Mouse (Mus musculus): ENCODE data around the gene Dcbld2. TPM values are rescaled to one million over a fixed set of nuclear protein-coding genes. Genes with fewer than 3 reads are reported as not detected.
"Not testable (repeated sequence)": the region's sequence is repeated elsewhere in the genome, so short reads cannot be mapped to it uniquely, and the experiment has no call there.

Gene Dcbld2
- total and polyA plus RNA-seq, 3 experiments, result 2.2 to 3.7 (median 3.3) TPM

DNA sequence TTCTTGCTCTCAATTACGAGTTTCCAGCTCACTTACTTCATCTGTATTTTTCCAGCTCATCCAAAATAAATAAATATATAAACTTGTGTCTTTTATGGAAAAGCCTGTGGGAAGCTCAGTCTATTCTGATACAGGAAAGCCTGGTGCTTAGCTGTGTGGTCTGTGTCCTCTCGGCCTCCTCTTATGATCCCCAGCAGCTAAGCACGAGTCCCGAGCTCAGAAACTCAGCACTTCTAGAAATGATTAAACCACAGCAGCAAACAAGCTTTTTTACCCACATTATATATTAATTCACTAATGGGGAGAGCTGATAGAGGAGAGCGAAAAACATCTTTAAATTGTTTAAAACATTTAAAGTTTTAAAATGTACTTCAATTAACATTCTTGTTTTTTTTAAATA lies 48.2 kb downstream of the Dcbld2 start:
- Histone ChIP-seq H3K9ac (ENCODE audit: insufficient read depth, low read depth) (no peak overlapping the region), H3K9me3 (replicated peaks; ENCODE audit: low read length) (no peaks in the 10 kb centered on the region), H3K4me1 (ENCODE audit: control insufficient read depth in 1 of 2, insufficient read depth in 2 of 2) (peaks cover 0 to 11% of the 10 kb centered on the region in 2 experiments; a peak in 2 of 4 replicates), H3K4me2 (ENCODE audit: insufficient read depth, low read depth, poor library complexity, severe bottlenecking) (no peak overlapping the region), H3K27me3 (replicated peaks) (no peaks in the 10 kb centered on the region), H3K36me3 (replicated peaks in 1 of 2; ENCODE audit: control insufficient read depth in 1 of 2, insufficient read depth in 1 of 2, low read length in 1 of 2) (peaks cover 0 to 11% of the 10 kb centered on the region in 2 experiments), H3K27ac (ENCODE audit: insufficient read depth, low read depth) (no peak overlapping the region), H3K4me3 (replicated peaks in 1 of 3; ENCODE audit: low read depth in 2 of 3, low read length in 2 of 3, poor library complexity in 1 of 3) (no peak overlapping the region), H3K79me2 (replicated peaks; ENCODE audit: control insufficient read depth, extremely low read depth, insufficient read depth, poor library complexity, severe bottlenecking) (no peaks in the 10 kb centered on the region)
- in situ Hi-C loops (cut with MboI; ENCODE audit: low pct_ligation_motif_present, low pct_unique_long_range_greater_than_20kb, low sequenced_read_pairs) (loop anchor here (5.0 to 10.0 kb wide), 2 partner anchors 56 to 948 kb away; partner anchors contain the start of gene Gabrr3), dilution Hi-C loops (cut with MboI; ENCODE audit: extremely low pct_ligation_motif_present, extremely low pct_unique_long_range_greater_than_20kb, low sequenced_read_pairs) (no loop called here)
- DNase-seq (ENCODE audit: extremely low read depth), result no peak
- TF ChIP-seq TBP (conservative IDR thresholded peaks at IDR 0.05; ENCODE audit: low read depth, low read length) (no peak), TCF12 (IDR thresholded peaks at IDR 0.05; ENCODE audit: low read depth, low read length) (no peak), SMC3 (IDR thresholded peaks at IDR 0.05; ENCODE audit: low read depth, low read length) (no peak), RAD21 (IDR thresholded peaks at IDR 0.05; ENCODE audit: low read depth, low read length) (no peak), ZC3H11A (IDR thresholded peaks at IDR 0.05; ENCODE audit: low read depth, low read length) (no peak), USF2 (conservative IDR thresholded peaks at IDR 0.05; ENCODE audit: low read depth, low read length) (no peak), UBTF (IDR thresholded peaks at IDR 0.05; ENCODE audit: low read depth, low read length) (no peak), GABPA (IDR thresholded peaks at IDR 0.05; ENCODE audit: insufficient replicate concordance, low read depth, low read length) (no peak), MAZ (IDR thresholded peaks at IDR 0.05; ENCODE audit: low read depth, low read length) (no peak)

DNA sequence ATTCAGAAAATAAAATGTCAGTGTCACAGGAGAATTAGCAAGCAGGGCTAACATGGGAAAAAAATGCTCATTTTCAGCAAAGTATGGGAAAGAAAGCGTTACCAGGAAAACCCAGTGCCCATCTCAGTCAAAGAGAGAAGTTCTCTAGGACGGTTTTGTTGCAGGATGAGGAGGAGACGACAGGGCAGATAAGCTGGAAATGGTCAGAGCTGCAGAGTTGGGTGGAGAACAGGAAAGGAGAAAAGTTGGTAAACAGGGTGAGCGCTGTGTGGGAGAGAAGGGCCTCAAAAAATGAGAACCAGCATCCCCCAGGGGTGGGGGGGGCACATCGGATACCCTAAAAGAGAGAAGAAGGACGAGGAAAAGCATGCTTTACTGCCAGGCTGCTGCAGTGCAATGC lies 48.7 kb downstream of the Dcbld2 start:
- no peak overlapping the region for H3K27ac ChIP-seq (ENCODE audit: insufficient read depth, low read depth)
- peaks cover 0 to 11% of the 10 kb centered on the region in 2 experiments; a peak in 2 of 4 replicates for H3K4me1 ChIP-seq (ENCODE audit: control insufficient read depth in 1 of 2, insufficient read depth in 2 of 2)
- no peak for TF ChIP-seq USF2 (conservative IDR thresholded peaks at IDR 0.05; ENCODE audit: low read depth, low read length)
- no peak for TF ChIP-seq POLR2AphosphoS2 (IDR thresholded peaks at IDR 0.05; ENCODE audit: low read depth, low read length)
- TF ChIP-seq USF1 (IDR thresholded peaks at IDR 0.05; ENCODE audit: low read depth, low read length), result no peak

DNA sequence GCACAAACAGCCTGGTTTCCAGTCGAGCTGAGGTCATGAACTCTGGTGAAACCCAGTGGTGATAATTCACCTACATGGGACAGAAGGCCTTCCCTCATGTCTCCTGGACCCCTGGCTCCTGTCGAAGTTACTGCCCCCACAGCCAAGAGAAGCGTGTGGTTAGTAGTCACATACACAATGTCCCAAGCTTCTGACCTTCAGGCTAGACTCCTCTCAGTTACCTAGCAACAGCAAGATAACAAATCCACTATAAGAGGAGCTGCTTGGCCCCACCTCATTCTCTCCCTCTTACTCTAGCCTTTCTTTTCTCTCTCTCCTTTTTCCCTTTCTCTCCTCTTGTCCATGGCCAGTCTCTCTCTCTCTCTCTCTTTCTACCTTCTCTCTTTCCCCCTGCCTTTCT lies 51.7 kb downstream of the Dcbld2 start:
- H3K79me2 ChIP-seq (replicated peaks; ENCODE audit: control insufficient read depth, extremely low read depth, insufficient read depth, poor library complexity, severe bottlenecking); H3K27me3 ChIP-seq (replicated peaks); H3K9me3 ChIP-seq (replicated peaks; ENCODE audit: low read length); H3K9ac ChIP-seq (ENCODE audit: insufficient read depth, low read depth); H3K27ac ChIP-seq (ENCODE audit: insufficient read depth, low read depth); H3K4me2 ChIP-seq (ENCODE audit: insufficient read depth, low read depth, poor library complexity, severe bottlenecking); DNase-seq (ENCODE audit: extremely low read depth); dilution Hi-C loops (cut with MboI; ENCODE audit: extremely low pct_ligation_motif_present, extremely low pct_unique_long_range_greater_than_20kb, low sequenced_read_pairs); H3K4me3 ChIP-seq (replicated peaks in 1 of 3; ENCODE audit: low read depth in 2 of 3, low read length in 2 of 3, poor library complexity in 1 of 3): not testable (repeated sequence)
- in situ Hi-C loops (cut with MboI; ENCODE audit: low pct_ligation_motif_present, low pct_unique_long_range_greater_than_20kb, low sequenced_read_pairs), result loop anchor here (5.0 to 10.0 kb wide), 3 partner anchors 52 to 945 kb away; partner anchors contain the start of gene Gabrr3
- H3K36me3 ChIP-seq (replicated peaks in 1 of 2; ENCODE audit: control insufficient read depth in 1 of 2, insufficient read depth in 1 of 2, low read length in 1 of 2), result peaks cover 3 to 18% of the 10 kb centered on the region in 2 experiments
- peaks cover 8 to 33% of the 10 kb centered on the region in 2 experiments for H3K4me1 ChIP-seq (ENCODE audit: control insufficient read depth in 1 of 2, insufficient read depth in 2 of 2)

More for the DNA sequence above, 48.7 kb downstream of the Dcbld2 start:
- DNase-seq (ENCODE audit: extremely low read depth), result no peak
- H3K4me3 ChIP-seq (replicated peaks in 1 of 3; ENCODE audit: low read depth in 2 of 3, low read length in 2 of 3, poor library complexity in 1 of 3), result no peak overlapping the region
- H3K79me2 ChIP-seq (replicated peaks; ENCODE audit: control insufficient read depth, extremely low read depth, insufficient read depth, poor library complexity, severe bottlenecking), result no peaks in the 10 kb centered on the region
- no peak overlapping the region for H3K9ac ChIP-seq (ENCODE audit: insufficient read depth, low read depth)
- no peaks in the 10 kb centered on the region for H3K9me3 ChIP-seq (replicated peaks; ENCODE audit: low read length)
- H3K4me2 ChIP-seq (ENCODE audit: insufficient read depth, low read depth, poor library complexity, severe bottlenecking), result no peak overlapping the region
- peaks cover 0 to 9% of the 10 kb centered on the region in 2 experiments for H3K36me3 ChIP-seq (replicated peaks in 1 of 2; ENCODE audit: control insufficient read depth in 1 of 2, insufficient read depth in 1 of 2, low read length in 1 of 2)
- in situ Hi-C loops (cut with MboI; ENCODE audit: low pct_ligation_motif_present, low pct_unique_long_range_greater_than_20kb, low sequenced_read_pairs), result loop anchor here (5.0 to 10.0 kb wide), 2 partner anchors 55 to 948 kb away; partner anchors contain the start of gene Gabrr3
- dilution Hi-C loops (cut with MboI; ENCODE audit: extremely low pct_ligation_motif_present, extremely low pct_unique_long_range_greater_than_20kb, low sequenced_read_pairs), result no loop called here
- no peaks in the 10 kb centered on the region for H3K27me3 ChIP-seq (replicated peaks)
